Mouse (Mus musculus) heart, postnatal 25 days (tissue): ENCODE measurements around the gene Myl10. TPM values are rescaled to one million over a fixed set of nuclear protein-coding genes. Genes with fewer than 3 reads are reported as not detected.
"Not testable (repeated sequence)": the region's sequence is repeated elsewhere in the genome, so short reads cannot be mapped to it uniquely, and the experiment has no call there.

Experiments used
- DNase-seq: peaks from one replicate; pipeline ENCODE4 v3.0.0; 2022; ENCODE audit warnings: low spot score
- intact Hi-C: fragments of 180-260 bp; cut with DNase I; formaldehyde crosslinking; loops from one replicate; pipeline ENCODE4 v1.15.1; 2025
- total RNA-seq, 2 experiments: library from RNA; stranded (reverse); gene quantifications; 2 replicates each; pipeline ENCODE4 v1.2.3; 2021

Gene Myl10
- total RNA-seq, 2 experiments from 2014 or later = not detected

- intact Hi-C loops = no loop called here
- no peak for DNase-seq
These were observed 9.3 kb downstream of the Myl10 start for GRCm38 (mm10) chr5:136702159-136702725.

DNA sequence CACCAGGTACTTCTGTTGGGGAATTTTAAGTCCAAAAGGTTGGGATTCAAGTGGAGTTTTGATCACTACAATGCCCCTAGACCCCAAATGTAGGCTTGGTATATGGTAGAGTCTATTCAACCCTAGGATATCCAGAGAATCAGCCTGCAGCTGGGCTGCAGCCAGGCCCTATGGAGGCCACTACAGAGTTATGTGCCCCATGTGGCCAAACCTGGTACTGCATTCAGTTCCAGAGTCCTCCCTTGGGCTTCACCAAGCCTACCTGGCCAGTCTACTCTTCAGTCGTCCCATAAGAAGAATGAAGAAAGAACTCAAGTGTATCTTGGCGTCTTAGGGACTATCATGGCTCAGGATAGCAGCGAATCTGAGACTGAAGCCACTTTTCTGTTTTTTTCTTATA lies 10.8 kb downstream of the Myl10 start:
- DNase-seq = no peak
- intact Hi-C loops = no loop called here

DNA sequence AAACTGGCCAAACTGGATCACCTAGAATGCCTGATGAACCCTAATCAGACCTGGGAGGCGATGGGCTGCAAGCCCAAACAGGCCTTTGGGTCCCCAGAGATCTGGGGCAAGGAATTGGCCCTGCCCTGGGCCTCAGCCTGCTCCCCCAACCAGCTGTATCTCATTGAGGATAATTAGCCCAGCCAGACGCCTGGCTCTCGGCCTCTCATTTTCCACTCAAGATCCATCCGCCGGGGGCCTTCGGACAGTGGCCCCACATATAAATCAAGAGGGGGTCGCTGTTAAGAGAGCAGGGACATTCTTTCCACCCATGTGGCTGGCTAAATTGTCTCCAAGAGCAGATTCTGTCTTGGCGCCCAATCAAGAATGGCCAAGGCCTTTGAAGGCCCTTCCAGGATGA lies 11.2 kb downstream of the Myl10 start:
- DNase-seq = no peak
- intact Hi-C loops = no loop called here

DNA sequence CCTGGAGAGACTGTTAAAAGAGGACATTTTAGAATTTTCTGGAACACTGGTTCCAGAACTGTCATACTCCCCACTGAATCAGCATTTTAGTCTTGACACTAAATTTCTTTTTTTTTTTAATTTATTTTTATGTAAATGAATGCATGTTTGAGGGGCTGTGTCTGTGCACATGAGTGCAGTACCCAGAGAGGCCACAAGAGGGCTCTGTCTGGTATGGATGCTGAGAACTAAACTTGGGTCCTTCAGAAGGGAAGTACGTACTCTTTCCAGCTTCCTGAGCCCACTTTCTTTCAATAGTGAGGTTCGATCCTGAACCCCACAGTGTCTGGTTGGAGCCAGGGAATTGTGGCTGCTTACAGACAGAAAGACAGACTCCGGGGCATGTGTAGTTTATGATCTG lies 12.6 kb downstream of the Myl10 start:
- DNase-seq = no peak
- intact Hi-C loops = no loop called here

- intact Hi-C loops = loop anchor here (1.0 to 2.0 kb wide), 2 partner anchors 448 to 506 kb away; no protein-coding TSS in a partner anchor
- no peak for DNase-seq
These were observed 13.9 kb downstream of the Myl10 start for GRCm38 (mm10) chr5:136706803-136707202.

DNA sequence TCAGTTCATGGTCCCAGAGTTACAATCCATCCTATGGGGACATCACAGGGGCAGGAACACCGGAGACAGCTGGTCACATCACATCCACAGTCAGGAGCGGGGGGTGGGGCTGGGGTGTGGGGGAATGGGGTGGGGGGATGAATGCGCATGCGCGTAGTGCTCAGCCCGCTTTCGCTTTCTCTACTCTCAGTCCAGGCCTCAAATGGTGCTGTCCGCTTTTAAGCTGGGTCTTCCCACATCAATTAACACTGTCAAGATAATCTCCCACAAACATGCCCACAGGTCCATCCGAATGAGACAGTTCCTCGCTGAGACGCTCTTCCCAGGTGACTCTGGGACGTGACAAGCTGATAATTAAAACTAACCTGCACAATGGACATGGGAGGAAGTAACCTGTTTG lies 15.2 kb downstream of the Myl10 start:
- intact Hi-C loops = no loop called here
- no peak for DNase-seq

DNA sequence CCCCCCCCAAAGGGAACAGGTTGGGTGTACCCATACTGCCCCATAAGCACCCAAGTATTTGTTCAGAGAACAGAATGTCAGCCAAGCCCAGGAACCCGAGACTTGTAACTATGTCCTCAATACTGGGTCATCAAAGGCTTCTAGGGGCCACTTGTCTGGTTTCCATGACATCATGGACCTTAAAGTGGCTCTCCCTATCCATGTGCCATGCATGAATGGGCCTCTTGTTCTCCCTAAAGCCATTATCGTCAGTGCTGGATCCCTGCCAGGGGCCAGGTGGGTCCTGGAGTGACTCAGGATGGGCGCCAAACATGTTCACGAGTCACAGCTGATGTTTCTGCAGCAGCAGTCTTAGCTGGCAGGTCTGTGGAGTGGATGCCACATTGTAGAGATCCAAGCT lies 17.8 kb downstream of the Myl10 start:
- no peak for DNase-seq
- intact Hi-C loops = loop anchor here (1.0 kb wide), 1 partner anchor 49 kb away; no protein-coding TSS in a partner anchor

GRCm38 (mm10) chr5:136714232-136714875 lies 21.4 kb downstream of the Myl10 start:
- DNase-seq = no peak
- intact Hi-C loops = no loop called here

- DNase-seq = no peak
- intact Hi-C loops = no loop called here
These were observed 21.9 kb downstream of the Myl10 start for GRCm38 (mm10) chr5:136714879-136715278.

- no peak for DNase-seq
- intact Hi-C loops = no loop called here
These were observed 24.0 kb downstream of the Myl10 start for GRCm38 (mm10) chr5:136716696-136717572.

- DNase-seq = no peak
- intact Hi-C loops = no loop called here
These were observed 24.6 kb downstream of the Myl10 start for GRCm38 (mm10) chr5:136717573-136717854.

GRCm38 (mm10) chr5:136718656-136719055 lies 25.7 kb downstream of the Myl10 start:
- intact Hi-C loops = no loop called here
- DNase-seq = no peak

DNA sequence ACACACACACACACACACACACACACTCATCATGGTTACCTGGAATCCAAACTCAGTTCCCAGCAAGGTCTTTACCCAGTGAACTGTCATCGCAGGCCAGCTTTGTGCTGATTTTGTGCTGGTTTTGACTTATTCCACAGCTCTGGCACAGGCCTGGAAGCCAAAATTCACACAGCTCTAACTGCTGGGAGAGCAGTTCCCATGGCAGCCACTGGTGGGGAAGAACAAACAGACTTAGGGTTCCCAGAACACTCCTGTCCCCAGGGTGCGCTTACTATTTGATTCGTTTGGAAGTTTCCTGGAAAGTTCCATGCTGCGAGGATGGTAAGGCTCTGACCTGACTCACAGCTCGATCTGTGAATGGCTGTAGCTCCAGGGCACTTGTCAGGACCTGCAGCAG lies 28.6 kb downstream of the Myl10 start:
- DNase-seq = no peak
- intact Hi-C loops = no loop called here

GRCm38 (mm10) chr5:136726271-136726670 lies 33.3 kb downstream of the Myl10 start:
- DNase-seq, intact Hi-C loops: not testable (repeated sequence)

GRCm38 (mm10) chr5:136738918-136739317 lies 46.0 kb downstream of the Myl10 start:
- intact Hi-C loops = no loop called here
- no peak for DNase-seq

GRCm38 (mm10) chr5:136746596-136746995 lies 53.6 kb downstream of the Myl10 start:
- DNase-seq = no peak
- intact Hi-C loops = no loop called here

Other genes starting within 250 kb of the Myl10 start
- 100 to 1,000 TPM in 1 of 2 experiments, 10 to 100 TPM in 1; 99.9 to 105 TPM for gene Cux1, start 125.7 kb upstream of the Myl10 start, total RNA-seq
- 1 to 10 TPM; 2.7 to 2.8 TPM for gene Col26a1, start 190.1 kb downstream of the Myl10 start, total RNA-seq
- 1 to 10 TPM; 8.8 to 8.9 TPM for gene Ift22, start 215.0 kb downstream of the Myl10 start, total RNA-seq